Mouse (Mus musculus) embryonic fibroblast, embryonic 13.5 days (primary cell): Measurements from ENCODE around the gene Marveld1. TPM values are rescaled to one million over a fixed set of nuclear protein-coding genes. Genes with fewer than 3 reads are reported as not detected.
A peak's percentile ranks its signal among the peaks of the same experiment; 100 is the strongest.

Source experiments
- H3K27ac ChIP-seq: 2 replicates; pipeline ENCODE4 v1.5.1; 2012; ENCODE audit warnings: low read length, control low read depth, inconsistent platforms; ENCODE audit not compliant: insufficient read depth
- H3K4me1 ChIP-seq: 2 replicates; pipeline ENCODE4 v1.6.1; 2011; ENCODE audit warnings: low read length; ENCODE audit not compliant: control insufficient read depth, insufficient read depth
- H3K4me3 ChIP-seq: 2 replicates; pipeline ENCODE4 v1.5.1; 2011; ENCODE audit warnings: mild to moderate bottlenecking, control low read depth, low read length; ENCODE audit not compliant: insufficient read depth
- CTCF ChIP-seq: IDR thresholded peaks from 2 replicates; pipeline ENCODE4 v1.5.1; 2011; ENCODE audit warnings: mild to moderate bottlenecking, control low read depth, low read length, moderate library complexity, borderline replicate concordance; ENCODE audit not compliant: insufficient read depth
- POLR2A ChIP-seq: IDR thresholded peaks from 2 replicates; pipeline ENCODE4 v1.6.1; 2011; ENCODE audit warnings: low read depth, mild to moderate bottlenecking, control low read depth, low read length, moderate library complexity
- polyA plus RNA-seq: library from polyadenylated mRNA; stranded (reverse); fragments of >200 nt; gene quantifications from 2 replicates; pipeline ENCODE4 v1.2.4, GENCODE M21; 2011; ENCODE audit warnings: low read depth; ENCODE audit not compliant: missing spikeins, insufficient read length

The Marveld1 gene
- polyA plus RNA-seq, 1 experiment: 68.2 TPM

DNA sequence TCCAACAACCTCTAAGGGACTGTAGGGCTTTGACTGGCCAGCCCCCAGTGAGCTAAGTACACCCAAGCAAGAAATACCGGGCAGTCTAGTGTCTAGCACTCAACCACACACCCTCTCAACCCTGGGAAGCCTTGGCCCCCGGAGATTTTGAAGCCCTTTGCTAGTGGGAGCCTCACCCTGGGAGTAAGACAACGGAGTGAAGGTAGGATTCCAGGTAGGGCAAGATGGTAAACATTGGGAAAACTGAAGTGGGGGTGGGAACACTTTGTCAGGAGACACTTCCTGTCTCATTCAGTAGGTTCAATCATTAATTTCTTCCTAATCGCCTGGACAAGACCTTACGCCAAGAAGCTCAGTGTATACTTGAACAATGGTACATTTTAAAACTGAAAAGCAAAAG lies 20.2 kb upstream of the Marveld1 start:
- peaks cover 5% of the 10 kb centered on the region for H3K4me1 ChIP-seq
- TF ChIP-seq CTCF (no peak), POLR2A (no peak)
- H3K27ac ChIP-seq: no peak overlapping the region
- no peak overlapping the region for H3K4me3 ChIP-seq

DNA sequence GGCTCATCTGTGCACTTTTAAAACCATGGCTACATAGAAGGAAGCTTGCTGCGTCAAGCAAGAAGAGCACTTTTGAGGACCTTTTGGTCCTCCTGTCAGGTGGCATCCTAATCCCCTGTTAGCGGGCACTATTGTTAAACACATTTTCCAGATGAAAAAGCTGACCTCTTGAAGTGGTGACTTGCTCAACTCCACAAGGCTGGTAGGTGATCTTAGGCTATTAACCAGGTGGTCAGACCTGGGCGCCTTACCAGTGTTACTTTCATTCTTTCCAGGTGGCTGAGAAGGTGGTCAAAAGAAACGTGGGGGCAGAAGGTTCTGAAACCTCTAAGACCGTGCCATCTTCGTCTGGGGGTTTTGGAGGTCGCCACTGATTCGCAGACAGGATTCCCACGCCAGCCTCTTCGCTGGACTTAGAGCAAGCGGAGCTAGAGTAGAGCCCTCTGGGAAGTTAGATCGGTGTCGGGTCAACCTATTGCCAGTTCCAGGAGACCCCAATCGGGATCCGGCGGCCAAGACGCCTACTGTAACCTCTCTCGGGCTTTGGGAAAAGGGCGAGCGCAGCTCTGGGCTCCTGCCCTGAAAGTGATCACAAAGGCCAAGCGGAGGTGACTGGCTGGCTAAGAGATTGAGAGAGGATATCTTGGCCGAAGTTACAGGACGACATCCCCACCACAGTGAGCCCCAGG lies 19.0 kb upstream of the Marveld1 start:
- peak overlapping the region; percentile 74 for H3K27ac ChIP-seq
- no peak for TF ChIP-seq CTCF
- no peak for TF ChIP-seq POLR2A
- H3K4me3 ChIP-seq: peak overlapping the region; percentile 77
- H3K4me1 ChIP-seq: peaks cover 5% of the 10 kb centered on the region

DNA sequence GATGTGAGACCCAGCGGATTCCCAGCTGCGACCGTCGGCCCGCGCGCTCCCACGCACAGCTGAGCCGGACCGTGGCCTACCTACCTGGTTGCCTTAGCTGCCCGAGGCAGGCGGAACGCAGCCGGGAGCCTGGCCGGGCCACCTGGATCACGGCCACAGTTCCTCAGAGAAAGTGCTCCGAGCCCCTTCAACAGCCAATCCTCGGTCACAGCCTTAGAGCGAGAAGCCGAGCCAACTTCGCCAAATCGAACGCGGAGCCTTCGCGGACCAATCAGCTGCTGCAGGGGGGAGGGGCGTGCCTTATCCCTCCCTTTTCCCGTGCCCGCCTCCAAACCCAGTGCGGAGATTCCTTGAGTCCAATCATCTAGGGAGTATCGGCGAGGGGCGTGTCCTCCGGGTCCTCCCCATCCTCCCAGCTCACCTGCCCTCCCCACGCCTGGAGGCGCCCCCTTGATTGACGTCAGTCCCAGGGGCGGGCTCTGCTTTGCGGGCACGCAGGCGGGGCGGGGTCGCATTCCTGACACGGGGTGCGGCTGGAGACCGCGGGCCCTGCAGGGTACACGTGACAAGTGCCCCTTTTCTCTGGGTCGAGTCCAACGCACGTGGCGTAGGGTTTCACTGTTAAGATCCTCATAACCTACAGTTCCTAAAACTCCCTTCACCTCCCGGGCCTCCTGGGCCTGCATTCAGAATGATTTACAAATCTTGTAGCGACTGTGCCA lies 18.3 kb upstream of the Marveld1 start, which contains the start of gene Avpi1:
TSS of gene Avpi1 (minus strand) at position 273 of the 722 bp plus-strand sequence.
- TF ChIP-seq POLR2A (peak; percentile 92), CTCF (no peak)
- H3K4me1 ChIP-seq: peaks cover 5% of the 10 kb centered on the region
- H3K27ac ChIP-seq: peak within 1 kb of the TSS; percentile 89
- peak within 1 kb of the TSS; percentile 77 for H3K4me3 ChIP-seq

DNA sequence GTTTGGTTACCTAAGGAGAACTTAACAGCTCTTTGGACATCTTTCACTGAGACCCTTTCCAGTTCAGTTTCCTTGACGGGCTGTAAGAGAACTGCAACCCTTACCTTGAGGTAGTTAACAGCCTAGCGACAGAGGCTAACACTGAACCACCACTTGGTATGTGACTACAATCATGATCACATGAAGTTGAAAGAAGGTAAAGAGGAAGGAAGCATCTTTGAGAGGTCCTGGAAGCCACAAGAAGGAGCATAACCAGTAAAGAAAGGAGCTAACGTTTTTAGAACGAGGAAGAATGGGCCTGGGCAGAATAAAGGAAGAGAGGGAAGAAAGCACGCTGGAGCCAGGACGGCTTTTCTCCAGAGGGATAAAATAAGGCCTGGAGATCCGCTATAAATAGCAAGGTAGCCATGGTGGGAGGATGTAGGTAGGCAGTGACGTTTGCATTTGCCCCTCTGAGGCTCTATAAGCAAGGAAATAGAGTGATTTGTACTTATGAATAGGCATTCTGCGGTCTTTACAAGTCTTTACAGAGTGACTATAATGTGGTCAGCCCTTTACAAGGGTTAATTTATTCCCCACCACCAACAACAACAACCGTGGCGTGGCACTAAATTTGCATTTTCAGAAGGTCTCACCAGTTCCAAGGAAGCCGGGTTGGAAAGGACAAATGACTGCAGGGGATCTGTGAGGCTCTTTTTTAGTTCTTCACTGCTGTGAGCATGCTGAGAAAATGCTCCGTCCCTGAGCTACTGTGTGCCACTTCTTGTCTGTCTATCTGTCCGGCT lies 17.5 kb upstream of the Marveld1 start:
- TF ChIP-seq POLR2A (no peak; the same call in 1 of the 2 replicates), CTCF (no peak)

DNA sequence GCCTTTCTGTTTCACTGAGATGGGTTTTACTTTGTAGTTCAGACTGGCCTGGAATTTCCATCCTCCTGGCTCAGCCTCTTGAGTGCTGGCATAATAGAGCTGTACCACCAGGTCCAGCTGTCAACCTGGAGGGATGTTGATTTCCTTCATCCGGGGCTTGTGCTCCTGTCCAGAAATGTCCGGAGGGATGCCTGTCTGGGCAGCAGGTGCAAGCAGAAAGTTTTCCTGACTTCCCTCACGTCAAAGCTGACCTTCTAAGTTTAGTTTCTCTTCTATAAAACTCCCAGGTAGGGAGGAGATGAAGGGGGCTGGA lies 16.9 kb upstream of the Marveld1 start:
- Histone ChIP-seq H3K27ac (no peak overlapping the region), H3K4me3 (no peak overlapping the region), H3K4me1 (peaks cover 5% of the 10 kb centered on the region)
- no peak for TF ChIP-seq CTCF
- no peak for TF ChIP-seq POLR2A

More for the DNA sequence above, 17.5 kb upstream of the Marveld1 start:
- Histone ChIP-seq H3K27ac (peak overlapping the region; percentile 89), H3K4me1 (peaks cover 5% of the 10 kb centered on the region), H3K4me3 (no peak overlapping the region)

DNA sequence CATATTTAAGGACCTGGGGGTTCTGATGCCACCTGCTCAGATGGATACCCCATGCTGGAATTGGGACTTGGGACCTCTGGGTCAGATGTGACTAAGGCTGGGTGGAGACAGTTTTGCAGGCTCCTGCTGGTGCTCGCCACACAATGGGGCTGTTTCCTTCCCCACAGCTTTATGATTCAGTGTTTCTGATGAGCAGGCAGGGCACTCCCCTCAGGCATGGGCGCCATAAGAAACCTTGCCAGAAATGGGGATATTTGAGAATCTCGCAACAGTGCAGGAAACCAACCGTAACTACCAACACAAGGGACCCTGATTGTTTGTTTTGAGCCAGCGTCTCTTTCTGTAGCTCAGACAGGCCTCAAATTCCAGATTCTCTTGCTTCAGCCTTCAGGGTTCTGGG lies 16.1 kb upstream of the Marveld1 start:
- Histone ChIP-seq H3K27ac (peak overlapping the region; percentile 35), H3K4me3 (no peak overlapping the region), H3K4me1 (peaks cover 7% of the 10 kb centered on the region)
- no peak for TF ChIP-seq CTCF
- no peak for TF ChIP-seq POLR2A

DNA sequence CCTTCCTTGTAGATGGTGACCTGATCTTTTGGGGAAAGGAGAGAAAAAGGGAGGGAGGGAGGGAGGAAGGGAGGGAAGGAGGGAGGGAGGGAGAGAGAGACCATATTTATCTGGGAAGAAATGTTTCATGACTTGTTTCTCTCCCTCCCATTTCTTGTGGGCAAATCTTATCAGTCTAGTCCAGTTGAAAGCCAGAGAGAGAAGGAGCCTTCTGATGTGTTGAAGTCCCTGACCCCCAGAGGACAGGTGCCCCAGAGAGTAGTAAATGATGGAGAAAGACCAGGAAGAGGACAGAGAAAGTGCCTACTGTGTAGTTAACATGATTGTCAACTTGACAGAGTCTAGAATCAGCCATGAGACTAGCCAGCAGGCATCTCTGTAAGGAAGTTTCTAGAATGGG lies 12.1 kb upstream of the Marveld1 start:
- H3K4me1 ChIP-seq: peaks cover 3% of the 10 kb centered on the region; the same call in 1 of the 2 replicates
- no peak overlapping the region for H3K4me3 ChIP-seq
- H3K27ac ChIP-seq: no peak overlapping the region
- no peak for TF ChIP-seq POLR2A
- no peak for TF ChIP-seq CTCF

DNA sequence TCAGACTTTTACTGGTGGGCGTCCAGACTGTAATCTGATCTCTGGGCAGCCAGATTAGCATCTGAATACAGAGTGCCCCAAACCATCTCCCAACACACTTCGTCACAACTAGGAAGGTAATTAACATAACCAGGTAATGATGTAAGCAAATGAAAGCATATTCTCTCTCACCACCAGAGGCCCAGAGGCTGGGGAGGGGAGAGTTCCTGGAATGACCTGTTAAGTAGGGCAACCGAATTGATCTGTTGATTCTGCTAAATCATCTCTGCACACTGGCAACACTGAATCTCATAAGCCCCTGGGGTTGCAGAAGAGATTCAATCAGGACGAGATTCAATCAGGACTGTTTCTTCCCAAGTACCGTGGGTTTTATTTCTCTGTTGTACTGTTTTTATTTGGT lies 11.1 kb upstream of the Marveld1 start:
- Histone ChIP-seq H3K4me3 (no peak overlapping the region), H3K4me1 (0 out of 2 replicates have a peak, but pooled peaks cover 3% of the 10 kb centered on the region), H3K27ac (no peak overlapping the region)
- no peak for TF ChIP-seq POLR2A
- no peak for TF ChIP-seq CTCF

DNA sequence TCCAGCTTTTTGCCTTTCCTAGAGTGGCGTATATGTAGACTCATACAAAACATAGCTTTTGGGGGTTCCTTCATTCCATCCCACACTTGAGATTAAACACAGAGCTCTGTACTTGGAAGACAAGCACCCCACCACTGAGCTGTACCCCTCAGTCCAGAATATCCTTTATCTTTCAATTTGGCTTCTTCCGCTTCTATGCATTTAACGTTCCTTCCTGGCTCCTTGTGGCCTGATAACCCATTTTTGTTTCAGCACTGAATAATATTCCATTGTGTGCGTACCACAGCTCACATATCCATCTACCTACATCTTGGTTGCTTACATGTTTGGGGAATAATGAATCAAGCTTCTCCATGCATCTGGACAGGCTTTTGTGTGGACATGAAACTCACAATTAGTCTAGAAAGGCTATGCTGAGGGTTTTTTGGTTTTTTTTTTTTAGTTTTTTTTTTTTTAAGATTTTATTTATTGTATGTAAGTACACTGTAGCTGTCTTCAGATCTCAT lies 10.0 kb upstream of the Marveld1 start:
- no peak for TF ChIP-seq POLR2A
- TF ChIP-seq CTCF: no peak
- no peak overlapping the region for H3K27ac ChIP-seq
- 0 out of 2 replicates have a peak, but pooled peaks cover 3% of the 10 kb centered on the region for H3K4me1 ChIP-seq
- no peak overlapping the region for H3K4me3 ChIP-seq
